Mouse (Mus musculus): ENCODE data around the gene Angpt4.

Angpt4 gene

DNA sequence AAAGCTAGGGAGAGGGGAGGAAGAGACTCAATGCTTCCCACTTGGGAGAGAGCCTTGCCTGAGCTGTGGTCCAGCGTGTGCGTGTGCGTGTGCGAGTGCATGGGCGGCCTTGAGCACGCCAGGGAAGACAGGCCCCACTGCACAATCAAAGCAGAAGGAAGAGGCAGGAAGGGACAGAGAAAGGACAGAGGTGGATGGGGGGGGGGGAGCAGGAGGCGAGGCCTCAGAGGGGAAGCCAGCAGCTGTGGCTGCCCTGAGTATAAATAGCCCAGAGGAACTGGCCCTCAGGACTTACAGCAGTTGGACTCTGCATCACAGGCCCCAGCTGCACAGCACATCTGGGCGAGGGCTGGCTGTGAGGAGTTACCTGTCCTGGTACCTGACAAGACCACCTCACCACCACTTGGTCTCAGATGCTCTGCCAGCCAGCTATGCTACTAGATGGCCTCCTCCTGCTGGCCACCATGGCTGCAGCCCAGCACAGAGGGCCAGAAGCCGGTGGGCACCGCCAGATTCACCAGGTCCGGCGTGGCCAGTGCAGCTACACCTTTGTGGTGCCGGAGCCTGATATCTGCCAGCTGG is at the start of gene Angpt4:
Gene Angpt4, plus strand, starts transcription at position 292 of the 582 bp plus-strand sequence.
- in situ Hi-C loops (cut with MboI; ENCODE audit: unreplicated experiment in 2 of 2), result no loop called here

DNA sequence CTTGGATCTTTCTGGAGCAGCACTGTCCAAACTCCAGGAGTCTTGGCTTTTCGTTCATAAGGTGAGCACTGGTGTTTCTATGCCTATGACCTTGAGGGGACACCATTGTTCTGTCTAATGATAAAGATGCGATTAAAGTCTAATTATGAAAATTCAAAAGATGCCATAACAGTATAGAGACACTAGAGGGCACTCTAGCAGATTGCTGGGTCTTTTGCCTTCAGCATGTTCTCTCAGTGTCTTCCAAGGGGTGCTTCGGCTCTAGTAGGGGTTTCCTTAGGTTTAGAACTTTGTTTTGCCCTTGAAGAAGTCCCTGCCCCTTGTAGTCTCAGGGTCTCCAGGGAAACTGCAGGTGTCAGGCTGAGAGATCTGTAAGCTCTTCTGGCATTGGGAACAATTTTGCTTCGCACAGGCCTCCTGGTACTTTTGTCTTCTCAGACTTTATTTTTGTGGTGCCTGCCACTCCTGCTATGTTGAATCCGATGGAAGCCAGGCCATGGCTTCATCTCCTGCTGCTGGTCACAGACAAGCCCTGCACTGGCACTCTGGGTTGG is 48.7 kb upstream of the Angpt4 start:
- in situ Hi-C loops (cut with MboI; ENCODE audit: unreplicated experiment in 2 of 2), result loop anchor here (10.0 to 25.0 kb wide), 5 partner anchors 350 to 1178 kb away; partner anchors contain the start of genes Vsx1 (in 2 of the 2) and Nsfl1c (in 1 of the 2)

DNA sequence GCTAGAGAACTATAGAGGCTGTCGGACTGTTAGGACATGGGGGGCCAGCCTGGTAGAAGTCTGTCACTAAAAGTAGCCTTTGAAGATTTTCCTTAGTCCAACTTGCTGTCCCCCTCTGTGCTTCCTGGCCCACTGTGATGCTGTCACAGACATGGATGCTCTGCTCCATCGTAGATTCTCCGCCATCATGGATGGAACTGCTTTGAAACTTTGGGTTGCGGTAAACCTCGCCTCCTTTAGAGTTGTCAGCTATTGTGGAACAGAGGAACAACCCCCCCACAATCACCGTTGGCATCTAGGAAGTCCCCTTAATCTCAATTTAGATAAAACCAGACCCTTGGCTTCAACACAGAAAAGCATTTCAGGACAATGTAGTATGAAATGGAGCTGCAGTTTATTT is 46.1 kb upstream of the Angpt4 start:
- in situ Hi-C loops (cut with MboI; ENCODE audit: unreplicated experiment in 2 of 2), result loop anchor here (10.0 to 25.0 kb wide), 5 partner anchors 353 to 1180 kb away; partner anchors contain the start of genes Vsx1 (in 2 of the 2) and Nsfl1c (in 1 of the 2)

DNA sequence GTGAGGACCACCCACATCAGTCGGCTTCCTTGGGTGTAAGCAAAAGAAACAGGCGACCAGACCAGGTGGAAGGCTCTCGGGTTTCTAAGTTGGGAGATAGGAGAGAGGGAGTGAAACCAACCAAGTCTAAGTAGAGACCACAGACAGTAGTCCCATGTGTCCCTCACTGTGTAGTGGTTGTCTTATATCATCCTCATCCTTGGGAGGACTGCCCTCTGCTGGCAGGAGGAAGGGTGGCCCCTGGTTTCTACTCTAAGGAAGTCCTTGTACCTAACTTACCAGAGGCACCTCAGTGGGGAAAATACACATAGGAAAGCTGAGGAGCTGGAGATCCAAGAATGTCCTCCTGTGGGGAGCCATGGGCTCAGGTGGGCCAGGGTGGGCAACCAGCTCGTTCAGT is 44.5 kb upstream of the Angpt4 start:
- in situ Hi-C loops (cut with MboI; ENCODE audit: unreplicated experiment in 2 of 2), result loop anchor here (10.0 to 25.0 kb wide), 5 partner anchors 354 to 1182 kb away; partner anchors contain the start of genes Vsx1 (in 2 of the 2) and Nsfl1c (in 1 of the 2)

DNA sequence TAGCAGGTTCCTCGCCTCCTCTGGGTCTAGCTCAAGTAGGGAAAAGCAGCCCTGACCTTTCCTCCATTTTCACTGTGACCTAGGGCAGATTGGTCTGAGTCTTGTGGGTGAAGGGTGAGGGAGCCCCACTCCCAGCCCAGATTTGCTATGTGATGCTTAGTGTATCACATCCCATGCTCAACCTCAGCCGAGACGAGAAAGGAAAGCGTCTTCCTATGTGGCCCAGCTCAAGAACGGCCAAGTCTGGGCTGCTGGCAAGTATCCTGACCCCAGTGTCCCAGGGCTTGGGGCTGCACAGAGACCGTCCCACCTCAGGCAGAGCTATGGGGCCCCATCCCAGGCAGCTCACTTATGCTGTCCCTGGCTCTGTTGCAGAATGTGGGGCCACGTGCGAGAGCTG is 42.8 kb upstream of the Angpt4 start:
- in situ Hi-C loops (cut with MboI; ENCODE audit: unreplicated experiment in 2 of 2), result loop anchor here (10.0 to 25.0 kb wide), 5 partner anchors 356 to 1183 kb away; partner anchors contain the start of genes Vsx1 (in 2 of the 2) and Nsfl1c (in 1 of the 2)

DNA sequence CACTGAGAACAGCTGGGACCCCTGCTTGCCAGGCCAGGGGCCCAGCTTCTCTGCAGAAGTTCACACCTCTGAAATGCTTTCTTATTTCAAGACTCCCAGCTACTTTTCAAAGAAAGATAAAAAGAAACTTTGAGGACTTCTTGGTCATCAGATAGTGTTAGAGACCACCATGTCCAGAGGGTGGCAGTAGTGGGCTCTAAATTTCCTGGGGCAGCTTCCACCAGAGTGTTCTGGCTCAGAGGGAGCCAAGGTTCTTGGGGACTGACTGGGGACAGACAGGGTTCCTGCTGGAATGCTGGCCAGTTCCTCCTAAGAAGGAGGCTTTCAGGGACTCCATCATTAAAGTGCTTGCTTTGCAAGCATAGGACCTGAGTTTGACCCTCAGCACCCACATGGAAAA is 36.5 kb upstream of the Angpt4 start:
- in situ Hi-C loops (cut with MboI; ENCODE audit: unreplicated experiment in 2 of 2), result loop anchor here (5.0 to 25.0 kb wide), 6 partner anchors 150 to 1187 kb away; partner anchors contain the start of gene Vsx1 (in 1 of the 2)

DNA sequence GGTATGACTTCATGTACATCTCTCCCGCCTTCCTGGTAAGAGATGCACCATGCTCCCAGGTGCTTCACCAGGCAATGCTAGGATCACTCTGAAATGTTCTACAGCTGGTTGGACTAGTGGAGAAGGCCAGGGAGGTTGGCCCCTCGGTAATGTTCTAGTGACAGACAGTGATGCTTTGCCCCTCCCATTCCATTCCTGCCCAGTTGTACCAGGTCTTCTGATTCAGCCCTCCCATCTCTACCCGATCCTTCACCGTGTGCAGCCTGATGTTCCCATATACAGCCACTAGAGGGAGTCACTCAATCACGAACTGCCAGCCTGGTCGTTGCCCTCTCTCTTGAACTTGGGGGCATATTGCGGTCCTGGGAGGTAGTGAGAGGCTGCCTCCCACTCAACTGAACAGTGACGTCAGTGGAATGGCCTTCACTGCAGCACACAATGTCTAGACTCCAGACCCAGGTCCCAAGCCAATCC is 35.0 kb upstream of the Angpt4 start:
- in situ Hi-C loops (cut with MboI; ENCODE audit: unreplicated experiment in 2 of 2), result loop anchor here (5.0 to 10.0 kb wide), 5 partner anchors 116 to 489 kb away; partner anchors contain the start of gene Slc52a3 (in 1 of the 2)

DNA sequence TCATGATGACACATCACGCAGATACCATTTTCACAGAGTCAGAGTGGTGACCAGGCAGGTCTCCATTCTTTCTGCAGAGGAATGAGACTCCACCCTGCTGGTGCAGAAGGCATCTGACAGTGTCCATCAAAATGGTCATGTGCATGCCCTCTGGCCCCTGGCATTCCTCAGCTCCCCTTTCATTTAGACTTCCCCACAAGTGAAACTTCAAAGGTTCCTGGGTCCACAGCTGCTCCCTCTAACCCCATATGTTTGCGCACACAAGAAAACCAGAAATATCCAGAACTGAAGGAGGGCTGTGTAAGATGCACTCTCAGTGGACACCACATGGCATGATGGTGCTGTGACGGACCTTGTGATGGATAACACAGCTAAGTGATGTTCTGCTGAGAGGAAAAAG is 32.4 kb upstream of the Angpt4 start:
- in situ Hi-C loops (cut with MboI; ENCODE audit: unreplicated experiment in 2 of 2), result loop anchor here (5.0 to 10.0 kb wide), 5 partner anchors 114 to 486 kb away; partner anchors contain the start of gene Slc52a3 (in 1 of the 2)

DNA sequence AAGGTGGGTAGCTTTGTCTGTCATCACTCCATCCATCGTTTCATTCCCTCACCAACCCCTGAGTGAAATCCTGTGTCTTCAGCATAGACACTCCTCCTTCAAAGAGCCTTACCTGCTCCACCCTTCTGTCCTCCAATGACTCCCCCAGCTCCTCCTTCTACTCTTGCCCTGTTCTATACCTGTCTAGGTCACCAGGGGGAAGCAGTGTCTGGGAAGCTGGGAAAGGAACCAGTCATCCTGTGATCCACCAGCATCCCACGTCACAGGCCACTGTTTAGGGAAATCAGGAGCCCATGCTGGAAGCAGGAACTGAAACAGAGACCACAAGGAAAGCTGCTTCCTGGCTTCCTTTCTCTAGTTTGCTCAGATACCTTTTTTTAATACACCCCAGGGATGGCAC is 31.2 kb upstream of the Angpt4 start:
- in situ Hi-C loops (cut with MboI; ENCODE audit: unreplicated experiment in 2 of 2), result loop anchor here (5.0 to 10.0 kb wide), 5 partner anchors 113 to 485 kb away; partner anchors contain the start of gene Slc52a3 (in 1 of the 2)

DNA sequence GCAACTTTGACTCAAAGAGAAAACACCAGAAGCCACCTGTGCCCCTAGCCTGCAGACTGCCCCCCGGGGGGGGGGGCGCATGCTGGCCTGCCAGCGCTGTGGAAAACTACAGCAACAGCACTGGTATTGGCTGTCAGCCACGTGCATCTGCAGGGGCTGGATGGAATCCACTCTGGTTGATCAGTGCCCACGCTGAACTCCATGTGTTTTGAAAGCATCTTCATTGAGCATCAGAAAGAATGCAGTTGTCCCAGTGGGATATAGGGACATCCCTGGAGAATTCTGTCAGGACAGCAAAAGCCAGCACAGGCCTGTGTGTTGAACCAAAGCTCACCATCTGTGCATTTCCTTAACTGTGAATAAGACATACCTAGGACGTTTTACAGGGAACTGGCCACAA is 20.0 kb upstream of the Angpt4 start:
- in situ Hi-C loops (cut with MboI; ENCODE audit: unreplicated experiment in 2 of 2), result no loop called here

DNA sequence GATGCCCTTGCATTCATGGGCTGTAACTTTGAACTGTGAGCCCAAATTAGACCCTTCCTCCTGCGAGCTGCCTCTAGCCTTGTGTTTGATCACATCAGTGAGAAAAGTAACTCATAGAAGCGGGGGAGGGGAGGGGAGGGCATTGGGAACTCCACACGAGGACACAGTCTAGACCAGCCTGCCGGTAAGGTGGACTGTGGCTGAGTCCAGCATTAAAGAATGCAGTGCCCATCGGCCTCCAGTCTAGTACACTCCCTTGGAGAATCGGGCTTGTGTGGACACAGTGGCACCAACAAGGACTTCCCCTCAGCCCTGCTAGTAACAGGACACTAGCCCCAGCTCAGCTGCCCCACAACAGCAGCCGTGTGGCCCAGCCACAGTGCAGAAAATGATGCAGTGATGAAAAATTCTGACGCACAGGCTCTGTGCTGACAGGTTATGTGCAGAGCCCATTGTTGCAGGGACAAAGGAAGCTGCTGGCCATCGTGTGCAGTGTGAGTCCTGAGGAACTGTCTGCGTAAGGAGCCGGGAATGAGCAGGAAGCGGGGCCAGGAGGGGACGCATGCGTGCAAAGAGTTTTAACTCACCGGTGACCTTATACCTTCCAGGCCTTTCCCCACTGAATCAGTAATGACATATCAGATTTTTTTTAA is 17.8 kb upstream of the Angpt4 start:
- in situ Hi-C loops (cut with MboI; ENCODE audit: unreplicated experiment in 2 of 2), result no loop called here

DNA sequence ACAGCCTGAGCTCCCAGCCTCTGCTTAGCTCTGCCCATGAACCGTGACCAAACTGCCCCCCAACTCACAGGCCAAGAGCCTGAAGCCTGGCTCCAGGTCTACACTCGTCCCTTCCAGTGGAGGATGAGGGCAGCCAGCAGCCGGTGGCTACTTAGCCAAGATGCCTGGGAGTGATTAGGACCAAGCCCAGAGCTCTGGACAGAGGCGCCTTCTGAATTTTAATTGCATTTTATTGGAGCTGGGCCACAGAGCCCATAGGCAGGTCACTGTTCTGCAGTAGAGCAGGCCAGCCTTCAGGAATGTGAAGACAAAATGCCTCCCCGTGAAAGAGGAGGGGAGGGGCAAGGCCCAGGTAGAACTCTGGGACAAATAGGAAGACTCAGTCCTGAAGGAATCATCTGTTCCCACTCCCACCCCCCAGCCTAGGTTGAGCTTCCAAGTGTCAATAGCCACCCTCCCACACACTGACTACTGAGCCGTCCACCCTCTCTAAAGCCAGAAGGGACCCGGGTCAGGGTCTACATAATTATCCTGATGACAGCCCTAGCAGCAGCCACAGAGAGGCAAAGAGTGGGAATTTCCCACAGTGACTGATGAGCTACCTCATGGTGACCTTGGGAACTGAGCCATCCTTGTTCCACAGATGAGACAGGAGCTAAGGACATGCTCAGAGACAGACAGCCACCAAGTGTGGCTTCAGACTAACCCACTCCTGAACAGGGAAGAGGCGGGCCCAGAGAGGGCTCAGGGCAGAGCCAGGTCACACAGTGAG is 16.6 kb upstream of the Angpt4 start:
- in situ Hi-C loops (cut with MboI; ENCODE audit: unreplicated experiment in 2 of 2), result no loop called here

DNA sequence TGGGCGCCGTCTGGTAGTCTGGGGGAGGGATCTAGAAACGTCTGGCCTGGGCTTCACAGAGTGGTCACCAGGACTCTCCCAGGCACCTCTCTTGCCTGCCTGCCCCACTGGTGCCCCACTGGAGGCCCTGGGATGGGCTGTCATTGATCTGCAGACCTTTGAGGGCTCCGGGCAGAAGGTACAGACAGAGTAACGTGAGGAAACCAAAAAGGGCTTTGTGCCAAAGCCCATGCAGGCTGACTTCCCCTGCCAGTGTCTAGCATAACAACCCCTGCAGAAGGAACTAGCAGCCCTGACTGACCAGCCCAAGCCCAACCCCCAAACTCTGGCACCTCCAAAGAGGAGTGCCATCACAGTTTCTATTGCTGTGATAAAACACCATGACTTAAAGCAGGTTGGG is 15.1 kb upstream of the Angpt4 start:
- in situ Hi-C loops (cut with MboI; ENCODE audit: unreplicated experiment in 2 of 2), result no loop called here

DNA sequence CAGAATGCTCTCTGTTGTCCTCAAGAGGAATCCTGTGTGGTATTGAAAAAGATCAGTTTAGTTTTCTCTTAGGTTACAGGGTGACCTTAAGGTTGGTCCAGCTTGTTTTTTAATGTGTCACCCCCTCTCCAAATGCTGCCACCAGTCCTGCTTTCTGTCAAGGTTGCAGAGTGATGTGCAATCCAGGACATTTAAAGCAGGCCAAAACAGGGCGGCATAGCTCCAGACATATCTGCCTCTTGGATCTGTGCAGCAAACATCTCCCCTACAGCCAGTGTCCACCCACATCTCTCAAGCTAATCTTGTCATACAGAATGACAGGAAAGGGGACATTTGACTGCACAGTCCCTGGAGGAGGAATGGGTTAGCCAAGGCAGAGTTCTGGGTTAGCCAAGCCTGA is 12.9 kb upstream of the Angpt4 start:
- in situ Hi-C loops (cut with MboI; ENCODE audit: unreplicated experiment in 2 of 2), result no loop called here

DNA sequence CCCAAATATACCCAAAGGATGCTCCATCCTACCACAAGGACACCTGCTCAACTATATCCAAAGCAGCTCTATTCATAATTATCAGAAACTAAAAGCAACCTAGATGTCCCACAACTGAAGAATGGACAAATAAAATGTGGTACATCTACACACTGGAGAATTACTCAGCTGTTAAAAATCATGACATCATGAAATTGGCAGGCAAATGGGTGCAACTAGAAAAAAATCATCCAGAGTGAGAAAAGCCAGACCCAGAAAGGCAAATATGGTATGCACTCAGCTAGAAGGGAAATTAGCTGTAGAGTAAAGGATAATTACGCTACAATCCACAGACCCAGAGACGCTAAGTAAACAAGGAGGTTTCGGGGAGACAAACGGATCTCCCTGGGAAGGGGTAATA is 10.2 kb upstream of the Angpt4 start:
- in situ Hi-C loops (cut with MboI; ENCODE audit: unreplicated experiment in 2 of 2), result no loop called here

DNA sequence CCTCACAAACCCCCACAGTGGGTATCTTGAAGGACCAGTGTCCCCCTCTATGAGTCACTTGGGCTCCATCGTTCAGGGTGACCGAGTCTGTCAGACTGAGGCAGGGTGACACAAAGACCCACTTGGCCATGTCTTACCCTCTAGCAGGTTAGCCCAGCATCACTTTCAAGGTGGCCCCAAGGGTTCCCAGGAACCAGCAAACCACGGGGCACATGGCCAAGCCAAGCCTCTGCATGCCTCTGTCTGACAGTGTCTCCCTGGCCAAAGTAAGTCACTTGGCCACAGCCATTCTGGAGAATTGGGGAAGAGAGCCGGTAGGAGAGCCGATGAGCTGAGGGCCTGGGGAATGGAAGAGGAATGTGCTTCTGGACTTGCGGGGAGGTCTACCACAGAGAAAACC is 7.7 kb upstream of the Angpt4 start:
- in situ Hi-C loops (cut with MboI; ENCODE audit: unreplicated experiment in 2 of 2), result no loop called here

DNA sequence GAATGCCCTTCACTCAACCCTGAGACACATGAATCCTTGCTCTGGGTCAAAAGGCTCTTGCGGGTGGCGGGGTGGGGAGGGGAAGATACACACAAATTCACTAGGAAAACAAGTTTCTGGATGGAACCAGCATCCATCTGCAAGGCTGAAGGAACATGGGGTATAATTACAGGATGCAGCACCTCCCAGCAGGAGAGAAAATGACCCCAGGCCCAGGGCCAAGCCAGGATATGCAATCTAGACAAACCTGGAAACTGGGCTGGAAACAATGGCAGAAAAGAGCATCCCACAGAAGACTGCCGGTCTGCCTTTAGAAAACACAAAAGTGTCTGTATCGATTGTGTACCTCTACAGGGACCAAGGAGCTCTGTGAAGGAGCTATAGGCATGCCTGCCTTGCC is 7.1 kb upstream of the Angpt4 start:
- in situ Hi-C loops (cut with MboI; ENCODE audit: unreplicated experiment in 2 of 2), result no loop called here

DNA sequence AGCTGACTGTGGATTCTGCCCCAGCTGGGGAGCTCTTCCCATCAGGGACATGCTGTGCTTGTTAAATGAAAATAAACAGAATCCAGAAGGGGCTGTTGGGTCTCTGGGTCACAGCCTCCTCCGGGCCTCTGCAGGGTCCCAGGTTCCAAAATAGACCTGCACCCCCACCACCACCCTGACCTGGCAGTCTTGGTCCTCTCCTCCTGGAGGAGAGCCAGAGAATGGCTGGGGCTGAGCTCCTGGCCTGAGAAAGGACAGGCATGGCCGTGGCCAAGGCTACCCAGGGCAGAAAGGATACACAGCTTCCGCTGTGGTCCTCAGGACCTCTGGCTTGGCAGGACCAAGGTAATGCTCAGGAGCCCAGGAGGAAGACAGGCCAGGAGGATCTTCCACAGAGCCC is 6.4 kb upstream of the Angpt4 start:
- in situ Hi-C loops (cut with MboI; ENCODE audit: unreplicated experiment in 2 of 2), result no loop called here

DNA sequence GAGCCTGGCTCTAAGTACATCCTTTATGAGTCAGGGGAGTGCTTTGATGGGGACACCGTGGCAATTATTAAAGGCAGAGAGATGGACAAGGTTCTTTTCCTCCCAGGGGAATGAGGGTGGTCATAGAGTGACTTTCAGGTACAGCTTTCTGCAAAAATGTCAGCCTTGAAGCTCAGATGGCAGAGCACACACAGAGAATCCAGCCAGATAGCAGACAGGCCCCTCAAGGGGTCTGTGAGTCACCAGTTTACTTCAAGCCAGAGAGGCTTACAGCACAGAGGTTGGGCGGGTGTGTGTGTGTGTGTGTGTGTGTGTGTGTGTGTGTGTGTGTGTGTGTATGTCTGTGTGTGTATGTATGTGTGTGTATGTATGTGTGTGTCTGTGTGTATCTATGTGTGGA is 4.0 kb upstream of the Angpt4 start:
- in situ Hi-C loops (cut with MboI; ENCODE audit: unreplicated experiment in 2 of 2), result no loop called here

DNA sequence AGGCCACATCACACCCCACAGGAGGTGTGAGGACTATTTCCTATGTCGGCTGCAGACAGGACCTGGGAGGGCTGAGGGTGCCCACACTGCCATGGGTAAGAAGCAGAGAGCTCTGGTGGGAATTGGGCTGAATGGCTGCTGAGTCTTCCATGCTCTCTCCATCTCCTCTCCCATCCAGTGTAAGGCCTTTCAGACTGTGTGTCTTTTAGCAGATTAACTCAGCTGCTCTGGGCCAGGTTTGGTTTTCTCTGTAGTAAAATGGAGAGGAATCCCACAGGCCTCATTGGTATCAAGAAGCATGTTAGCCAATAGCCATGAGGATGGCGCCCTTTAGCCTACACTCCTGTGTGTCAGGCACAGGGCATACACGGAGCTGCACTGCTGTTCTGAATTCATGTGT is 1.6 kb upstream of the Angpt4 start:
- in situ Hi-C loops (cut with MboI; ENCODE audit: unreplicated experiment in 2 of 2), result no loop called here

DNA sequence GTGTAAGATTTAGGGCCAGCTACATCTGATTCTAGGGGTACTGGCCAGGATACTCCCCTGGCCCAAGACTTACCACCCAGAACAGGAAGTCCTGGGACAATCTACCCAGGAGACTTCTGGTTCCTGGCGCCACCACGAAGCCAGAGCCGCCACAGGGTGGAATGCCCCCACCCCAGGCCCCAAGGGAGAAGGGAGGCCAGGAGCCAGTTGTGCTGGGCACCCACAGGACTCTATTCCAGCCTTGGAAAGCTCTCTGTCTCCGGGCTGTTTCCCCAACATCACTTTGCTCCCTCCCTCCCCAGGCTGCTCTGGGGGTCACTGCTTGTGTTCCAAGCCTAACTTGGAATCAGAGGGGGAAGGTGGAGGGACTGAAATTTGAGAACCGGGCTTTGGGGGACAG is 512 bp upstream of the Angpt4 start:
- in situ Hi-C loops (cut with MboI; ENCODE audit: unreplicated experiment in 2 of 2), result no loop called here
